Mouse (Mus musculus) heart, postnatal 0 days (tissue): ENCODE data around the gene Erp29. TPM values are rescaled to one million over a fixed set of nuclear protein-coding genes. Genes with fewer than 3 reads are reported as not detected.

Source experiments
- ATAC-seq: fragments of 200-750 bp; cut with Nextera tagmentation; 2 replicates; pipeline ENCODE4 v1.8.0; 2017; ENCODE audit warnings: low read depth, moderate number of reproducible peaks, moderate library complexity; ENCODE audit not compliant: insufficient read depth
- DNase-seq: peaks from one replicate; pipeline ENCODE4 v3.0.0-alpha.2; 2016; ENCODE audit warnings: low spot score
- H3K27ac ChIP-seq: fragments of 300-500 bp; sonication (generic); 2 replicates; pipeline ENCODE4 v1.5.1; 2014; ENCODE audit warnings: low read depth, mild to moderate bottlenecking
- H3K27me3 ChIP-seq: fragments of 300-500 bp; sonication (generic); 2 replicates; pipeline ENCODE4 v1.6.1; 2014; ENCODE audit warnings: low read length, mixed read lengths; ENCODE audit not compliant: control insufficient read depth, insufficient read depth
- H3K36me3 ChIP-seq: fragments of 300-500 bp; sonication (generic); replicated peaks from 2 replicates; pipeline ENCODE4 v1.6.1; 2014; ENCODE audit warnings: low read length, mixed read lengths; ENCODE audit not compliant: control insufficient read depth, insufficient read depth
- H3K4me1 ChIP-seq: fragments of 300-500 bp; sonication (generic); 2 replicates; pipeline ENCODE4 v1.6.1; 2014; ENCODE audit warnings: antibody characterized with exemption; ENCODE audit not compliant: control insufficient read depth, insufficient read depth
- H3K4me2 ChIP-seq: fragments of 300-500 bp; sonication (generic); 2 replicates; pipeline ENCODE4 v1.6.1; 2014; ENCODE audit warnings: low read depth, mild to moderate bottlenecking, low read length, moderate library complexity
- H3K4me3 ChIP-seq: fragments of 300-500 bp; sonication (generic); 2 replicates; pipeline ENCODE4 v1.5.1; 2014; ENCODE audit warnings: low read depth, low read length
- H3K9ac ChIP-seq: fragments of 300-500 bp; sonication (generic); replicated peaks from 2 replicates; pipeline ENCODE4 v1.6.1; 2014; ENCODE audit warnings: low read depth, low read length, mixed read lengths
- H3K9me3 ChIP-seq: fragments of 300-500 bp; sonication (generic); replicated peaks from 2 replicates; pipeline ENCODE4 v1.6.1; 2016; ENCODE audit warnings: low read length; ENCODE audit not compliant: control insufficient read depth
- CTCF ChIP-seq: IDR thresholded peaks from 2 replicates; pipeline ENCODE4 v1.5.1; 2016; ENCODE audit warnings: antibody characterized with exemption, control low read depth, low read depth
- EP300 ChIP-seq: IDR thresholded peaks from 2 replicates; pipeline ENCODE4 v1.6.1; 2016; ENCODE audit warnings: antibody characterized with exemption, low read depth
- WGBS: fragments of 180-500 bp; shearing (Covaris S2); extraction: QIAGEN DNeasy Blood & Tissue Kit; methylation state at CpG from one replicate; pipeline ENCODE4 v1.1.7; 2014; 5-methylcytosine and 5-hydroxymethylcytosine counted together
- polyA plus RNA-seq: library from polyadenylated mRNA; unstranded; fragments of >200 nt; fragmentation: Nextera tagmentation; extraction: Ambion mirVana; gene quantifications from 2 replicates; pipeline ENCODE4 v1.2.1, GENCODE M21; 2015
- total RNA-seq: library from RNA; depleted of rRNA; stranded (reverse); fragments of >200 nt; gene quantifications from 2 replicates; pipeline ENCODE4 v1.2.3, GENCODE M21; 2014; ENCODE audit warnings: low replicate concordance

Gene Erp29
- total and polyA plus RNA-seq, 2 experiments from 2014 or later: 32.5 to 89.3 TPM

GRCm38 (mm10) chr5:121452906-121453305, 600 bp upstream of the Erp29 start:
- H3K9ac ChIP-seq: peak overlapping the region; percentile 86
- no peak for TF ChIP-seq CTCF
- TF ChIP-seq EP300: no peak
- peak overlapping the region; percentile 75 for H3K4me2 ChIP-seq
- DNase-seq: peak; percentile 53
- peak overlapping the region; percentile 73 for H3K4me3 ChIP-seq
- peaks cover 30% of the 10 kb centered on the region for H3K4me1 ChIP-seq
- ATAC-seq: peak; percentile 20
- H3K27me3 ChIP-seq: no peaks in the 10 kb centered on the region
- peak overlapping the region; percentile 99 for H3K27ac ChIP-seq
- no peaks in the 10 kb centered on the region for H3K9me3 ChIP-seq
- H3K36me3 ChIP-seq: peaks cover 15% of the 10 kb centered on the region
- 5% methylated on average over 9 of the region's 9 CpGs for WGBS

- no peaks in the 10 kb centered on the region for H3K27me3 ChIP-seq
- peak; percentile 17 for DNase-seq
- peak within 1 kb of the TSS; percentile 86 for H3K9ac ChIP-seq
- peak within 1 kb of the TSS; percentile 99 for H3K27ac ChIP-seq
- 0 out of 2 replicates have a peak, but pooled peaks have one; percentile 11 for ATAC-seq
- peaks cover 30% of the 10 kb centered on the region for H3K4me1 ChIP-seq
- peak within 1 kb of the TSS; percentile 94 for H3K4me2 ChIP-seq
- peaks cover 27% of the 10 kb centered on the region for H3K36me3 ChIP-seq
- under 1% methylated on average over 17 of the region's 17 CpGs for WGBS
- H3K9me3 ChIP-seq: no peaks in the 10 kb centered on the region
- peak within 1 kb of the TSS; percentile 73 for H3K4me3 ChIP-seq
- TF ChIP-seq EP300: no peak
- TF ChIP-seq CTCF: no peak
Observed at GRCm38 (mm10) chr5:121451644-121452025, 671 bp downstream of the Erp29 start, which contains the start of gene Tmem116. Gene Tmem116 (plus strand): TSS chr5:121451893.

GRCm38 (mm10) chr5:121451203-121451602, 1.1 kb downstream of the Erp29 start:
- TF ChIP-seq EP300: no peak
- TF ChIP-seq CTCF: no peak
- peaks cover 32% of the 10 kb centered on the region for H3K36me3 ChIP-seq
- no peaks in the 10 kb centered on the region for H3K27me3 ChIP-seq
- no peaks in the 10 kb centered on the region for H3K9me3 ChIP-seq
- H3K4me1 ChIP-seq: peaks cover 27% of the 10 kb centered on the region
- H3K4me3 ChIP-seq: peak overlapping the region; percentile 73
- peak overlapping the region; percentile 78 for H3K9ac ChIP-seq
- 23% methylated on average over 8 of the region's 8 CpGs for WGBS
- peak overlapping the region; percentile 99 for H3K27ac ChIP-seq
- no peak for ATAC-seq
- no peak for DNase-seq
- peak overlapping the region; percentile 94 for H3K4me2 ChIP-seq

- peaks cover 27% of the 10 kb centered on the region for H3K4me1 ChIP-seq
- ATAC-seq: no peak
- DNase-seq: no peak
- no peaks in the 10 kb centered on the region for H3K27me3 ChIP-seq
- 81% methylated on average over 9 of the region's 9 CpGs for WGBS
- no peak overlapping the region for H3K4me3 ChIP-seq
- H3K9me3 ChIP-seq: no peaks in the 10 kb centered on the region
- H3K4me2 ChIP-seq: no peak overlapping the region
- TF ChIP-seq CTCF: no peak
- TF ChIP-seq EP300: no peak
- no peak overlapping the region for H3K27ac ChIP-seq
- peaks cover 37% of the 10 kb centered on the region for H3K36me3 ChIP-seq
- H3K9ac ChIP-seq: no peak overlapping the region; the same call in 1 of the 2 replicates
Observed at GRCm38 (mm10) chr5:121450476-121450875, 1.8 kb downstream of the Erp29 start.

- 66% methylated on average over 6 of the region's 6 CpGs for WGBS
- no peaks in the 10 kb centered on the region for H3K27me3 ChIP-seq
- no peak overlapping the region for H3K4me3 ChIP-seq
- H3K9me3 ChIP-seq: no peaks in the 10 kb centered on the region
- peaks cover 42% of the 10 kb centered on the region for H3K36me3 ChIP-seq
- DNase-seq (peak; percentile 53), ATAC-seq (no peak)
- H3K9ac ChIP-seq: no peak overlapping the region
- H3K27ac ChIP-seq: no peak overlapping the region
- no peak overlapping the region for H3K4me2 ChIP-seq
- H3K4me1 ChIP-seq: peaks cover 27% of the 10 kb centered on the region
- no peak for TF ChIP-seq EP300
- peak; percentile 43 for TF ChIP-seq CTCF
Observed at GRCm38 (mm10) chr5:121449976-121450375, 2.3 kb downstream of the Erp29 start.

- Histone ChIP-seq H3K4me2 (no peak overlapping the region), H3K4me1 (peaks cover 12% of the 10 kb centered on the region), H3K27me3 (no peaks in the 10 kb centered on the region), H3K9ac (no peak overlapping the region), H3K36me3 (peaks cover 57% of the 10 kb centered on the region), H3K27ac (no peak overlapping the region), H3K9me3 (no peaks in the 10 kb centered on the region), H3K4me3 (no peak overlapping the region)
- DNase-seq: no peak
- no peak for TF ChIP-seq CTCF
- no peak for TF ChIP-seq EP300
- 89% methylated on average over 3 of the region's 3 CpGs for WGBS
- ATAC-seq: no peak
Observed at GRCm38 (mm10) chr5:121448450-121448849, 3.9 kb downstream of the Erp29 start.
